Mouse (Mus musculus) ES-Bruce4 (cell line): ENCODE measurements around the gene Wasf2. TPM values are rescaled to one million over a fixed set of nuclear protein-coding genes. Genes with fewer than 3 reads are reported as not detected.

Source experiments
- H3K27ac ChIP-seq: 2 replicates; pipeline ENCODE4 v1.5.1; 2012; ENCODE audit warnings: low read length, inconsistent platforms; ENCODE audit not compliant: insufficient read depth
- H3K27me3 ChIP-seq: 2 replicates; pipeline ENCODE4 v1.6.1; 2012; ENCODE audit warnings: mild to moderate bottlenecking, low read length, inconsistent platforms; ENCODE audit not compliant: control insufficient read depth, poor library complexity, insufficient read depth, severe bottlenecking
- H3K36me3 ChIP-seq: 2 replicates; pipeline ENCODE4 v1.6.1; 2012; ENCODE audit warnings: inconsistent platforms, mild to moderate bottlenecking, low read length, moderate library complexity; ENCODE audit not compliant: control insufficient read depth, poor library complexity, insufficient read depth, severe bottlenecking
- H3K4me1 ChIP-seq: one replicate; pipeline ENCODE4 v1.8.1; 2011; ENCODE audit warnings: low read length; ENCODE audit not compliant: control insufficient read depth, insufficient read depth
- H3K4me3 ChIP-seq: 2 replicates; pipeline ENCODE4 v1.5.1; 2011; ENCODE audit warnings: low read depth, mild to moderate bottlenecking, low read length
- H3K9ac ChIP-seq: 2 replicates; pipeline ENCODE4 v1.6.1; 2012; ENCODE audit warnings: low read depth, mild to moderate bottlenecking, inconsistent platforms; ENCODE audit not compliant: poor library complexity, severe bottlenecking
- H3K9me3 ChIP-seq: replicated peaks from 2 replicates; pipeline ENCODE4 v1.6.1; 2012; ENCODE audit warnings: mild to moderate bottlenecking, low read length, inconsistent platforms; ENCODE audit not compliant: control insufficient read depth, poor library complexity, insufficient read depth, severe bottlenecking
- CTCF ChIP-seq: IDR thresholded peaks from one replicate; pipeline ENCODE4 v1.8.1; 2011; ENCODE audit warnings: low read depth, low read length
- EP300 ChIP-seq: IDR thresholded peaks from 2 replicates; pipeline ENCODE4 v1.6.1; 2011; ENCODE audit warnings: low read depth, low read length; ENCODE audit not compliant: insufficient read depth
- POLR2A ChIP-seq: IDR thresholded peaks from one replicate; pipeline ENCODE4 v1.8.1; 2011; ENCODE audit warnings: low read length; ENCODE audit not compliant: insufficient read depth
- polyA plus RNA-seq: library from polyadenylated mRNA; stranded (reverse); fragments of >200 nt; gene quantifications from 2 replicates; pipeline ENCODE4 v1.2.4, GENCODE M21; 2011; ENCODE audit warnings: low read depth; ENCODE audit not compliant: missing spikeins, insufficient read depth, insufficient read length

Wasf2 gene
- polyA plus RNA-seq, 1 experiment: 103 TPM

- no peaks in the 10 kb centered on the region for H3K27me3 ChIP-seq
- H3K4me3 ChIP-seq: no peak overlapping the region
Observed at GRCm38 (mm10) chr4:133210788-133211390, 80.6 kb downstream of the Wasf2 start.

GRCm38 (mm10) chr4:133211751-133212561 is 81.7 kb downstream of the Wasf2 start, which contains the start of the genes Cd164l2 and Gpr3:
TSS of gene Cd164l2 (plus strand) at chr4:133212131.
TSS of gene Gpr3 (minus strand) at chr4:133212536.
- Histone ChIP-seq H3K27ac (no peak within 1 kb of the TSS), H3K9ac (peak within 1 kb of the TSS; percentile 76), H3K4me1 (no peaks in the 10 kb centered on the region), H3K27me3 (no peaks in the 10 kb centered on the region), H3K4me3 (peak within 1 kb of the TSS; percentile 95), H3K9me3 (no peaks in the 10 kb centered on the region), H3K36me3 (no peaks in the 10 kb centered on the region)
- no peak for TF ChIP-seq POLR2A
- TF ChIP-seq EP300: no peak
- no peak for TF ChIP-seq CTCF

More at GRCm38 (mm10) chr4:133210788-133211390, 80.6 kb downstream of the Wasf2 start:
- TF ChIP-seq CTCF: no peak
- TF ChIP-seq POLR2A: no peak
- no peak for TF ChIP-seq EP300
- no peak overlapping the region for H3K27ac ChIP-seq
- no peaks in the 10 kb centered on the region for H3K36me3 ChIP-seq
- H3K9ac ChIP-seq: no peak overlapping the region
- H3K4me1 ChIP-seq: no peaks in the 10 kb centered on the region
- H3K9me3 ChIP-seq: no peaks in the 10 kb centered on the region

- H3K27me3 ChIP-seq: no peaks in the 10 kb centered on the region
- no peak overlapping the region for H3K27ac ChIP-seq
- TF ChIP-seq EP300 (no peak), CTCF (peak; percentile 3)
- no peaks in the 10 kb centered on the region for H3K9me3 ChIP-seq
- H3K4me3 ChIP-seq: peak overlapping the region; percentile 39
- H3K4me1 ChIP-seq: no peaks in the 10 kb centered on the region
- peak overlapping the region; percentile 76 for H3K9ac ChIP-seq
- H3K36me3 ChIP-seq: no peaks in the 10 kb centered on the region
Observed at GRCm38 (mm10) chr4:133212562-133213267, 82.4 kb downstream of the Wasf2 start.

- Histone ChIP-seq H3K27ac (no peak overlapping the region), H3K9ac (no peak overlapping the region), H3K4me1 (no peaks in the 10 kb centered on the region), H3K4me3 (peak overlapping the region; percentile 37; the same call in 1 of the 2 replicates), H3K27me3 (no peaks in the 10 kb centered on the region), H3K9me3 (no peaks in the 10 kb centered on the region), H3K36me3 (no peaks in the 10 kb centered on the region)
- TF ChIP-seq CTCF (no peak), POLR2A (no peak), EP300 (no peak)
Observed at GRCm38 (mm10) chr4:133213268-133213590, 82.9 kb downstream of the Wasf2 start.

GRCm38 (mm10) chr4:133213661-133214060 is 83.4 kb downstream of the Wasf2 start:
- H3K36me3 ChIP-seq: no peaks in the 10 kb centered on the region
- peak overlapping the region; percentile 37; the same call in 1 of the 2 replicates for H3K4me3 ChIP-seq
- H3K27me3 ChIP-seq: no peaks in the 10 kb centered on the region
- H3K9me3 ChIP-seq: no peaks in the 10 kb centered on the region
- TF ChIP-seq CTCF (no peak), EP300 (no peak), POLR2A (no peak)
- H3K27ac ChIP-seq: no peak overlapping the region
- no peaks in the 10 kb centered on the region for H3K4me1 ChIP-seq
- no peak overlapping the region for H3K9ac ChIP-seq

GRCm38 (mm10) chr4:133217641-133218040 is 87.3 kb downstream of the Wasf2 start:
- Histone ChIP-seq H3K36me3 (no peaks in the 10 kb centered on the region), H3K9me3 (no peaks in the 10 kb centered on the region), H3K27me3 (no peaks in the 10 kb centered on the region), H3K9ac (no peak overlapping the region), H3K4me1 (no peaks in the 10 kb centered on the region), H3K27ac (no peak overlapping the region), H3K4me3 (no peak overlapping the region)
- TF ChIP-seq POLR2A (no peak), CTCF (peak; percentile 85)
